Mouse (Mus musculus): Measurements from ENCODE around the gene Hnrnpm. TPM values are rescaled to one million over a fixed set of nuclear protein-coding genes. Genes with fewer than 3 reads are reported as not detected.
"Not testable (repeated sequence)": the region's sequence is repeated elsewhere in the genome, so short reads cannot be mapped to it uniquely, and the experiment has no call there.

The Hnrnpm gene
- polyA plus RNA-seq, 1 experiment from 2014 or later: 325 TPM

GRCm38 (mm10) chr17:33627281-33627680 is 59.4 kb downstream of the Hnrnpm start:
- 89% methylated on average over 3 of the region's 3 CpGs for WGBS
- Histone ChIP-seq H3K4me3 (replicated peaks) (no peak overlapping the region), H3K36me3 (peaks cover 13% of the 10 kb centered on the region), H3K9ac (no peak overlapping the region), H3K27ac (no peak overlapping the region), H3K27me3 (replicated peaks) (no peaks in the 10 kb centered on the region), H3K9me3 (no peaks in the 10 kb centered on the region), H3K4me2 (replicated peaks) (no peak overlapping the region), H3K4me1 (replicated peaks) (peaks cover 7% of the 10 kb centered on the region)
- no peak for ATAC-seq

- not testable (repeated sequence) for H3K4me3 ChIP-seq (replicated peaks); ATAC-seq; H3K4me2 ChIP-seq (replicated peaks); H3K9ac ChIP-seq; H3K27me3 ChIP-seq (replicated peaks); H3K9me3 ChIP-seq; H3K4me1 ChIP-seq (replicated peaks); H3K36me3 ChIP-seq; H3K27ac ChIP-seq
- WGBS: 89% methylated on average over 5 of the region's 5 CpGs
Observed at GRCm38 (mm10) chr17:33613726-33614125, 72.9 kb downstream of the Hnrnpm start.

GRCm38 (mm10) chr17:33610548-33610947 is 76.1 kb downstream of the Hnrnpm start:
- Histone ChIP-seq H3K9ac (no peak overlapping the region), H3K4me2 (replicated peaks) (no peak overlapping the region), H3K9me3 (no peaks in the 10 kb centered on the region), H3K27me3 (replicated peaks) (no peaks in the 10 kb centered on the region), H3K36me3 (no peaks in the 10 kb centered on the region), H3K4me3 (replicated peaks) (no peak overlapping the region), H3K27ac (no peak overlapping the region), H3K4me1 (replicated peaks) (no peaks in the 10 kb centered on the region)
- no peak for ATAC-seq
- WGBS: 90% methylated on average over 7 of the region's 7 CpGs

- Histone ChIP-seq H3K9me3 (no peaks in the 10 kb centered on the region), H3K4me2 (replicated peaks) (no peak overlapping the region)
- 74% methylated on average over 2 of the region's 2 CpGs for WGBS
Observed at GRCm38 (mm10) chr17:33607273-33607672, 79.4 kb downstream of the Hnrnpm start.

GRCm38 (mm10) chr17:33601947-33602346 is 84.7 kb downstream of the Hnrnpm start:
- no peak for ATAC-seq
- Histone ChIP-seq H3K27me3 (replicated peaks) (no peaks in the 10 kb centered on the region), H3K27ac (no peak overlapping the region), H3K9ac (no peak overlapping the region), H3K9me3 (no peaks in the 10 kb centered on the region), H3K4me1 (replicated peaks) (no peaks in the 10 kb centered on the region), H3K4me2 (replicated peaks) (no peak overlapping the region), H3K36me3 (no peaks in the 10 kb centered on the region), H3K4me3 (replicated peaks) (no peak overlapping the region)
- WGBS: 86% methylated on average over 12 of the region's 12 CpGs

More at GRCm38 (mm10) chr17:33607273-33607672, 79.4 kb downstream of the Hnrnpm start:
- no peak overlapping the region for H3K9ac ChIP-seq
- H3K27ac ChIP-seq: no peak overlapping the region
- H3K4me1 ChIP-seq (replicated peaks): no peaks in the 10 kb centered on the region
- no peak overlapping the region for H3K4me3 ChIP-seq (replicated peaks)
- no peaks in the 10 kb centered on the region for H3K27me3 ChIP-seq (replicated peaks)
- H3K36me3 ChIP-seq: no peaks in the 10 kb centered on the region
- no peak for ATAC-seq

- no peak for ATAC-seq
- no peaks in the 10 kb centered on the region for H3K36me3 ChIP-seq
- no peak overlapping the region for H3K4me2 ChIP-seq (replicated peaks)
- no peak overlapping the region for H3K27ac ChIP-seq
- no peaks in the 10 kb centered on the region for H3K9me3 ChIP-seq
- WGBS: 85% methylated on average over 3 of the region's 3 CpGs
- no peaks in the 10 kb centered on the region for H3K4me1 ChIP-seq (replicated peaks)
- no peak overlapping the region for H3K4me3 ChIP-seq (replicated peaks)
- no peak overlapping the region for H3K9ac ChIP-seq
- H3K27me3 ChIP-seq (replicated peaks): no peaks in the 10 kb centered on the region
Observed at GRCm38 (mm10) chr17:33600831-33601230, 85.8 kb downstream of the Hnrnpm start.

GRCm38 (mm10) chr17:33599836-33600475 is 86.7 kb downstream of the Hnrnpm start:
- Histone ChIP-seq H3K4me1 (replicated peaks) (no peaks in the 10 kb centered on the region), H3K27me3 (replicated peaks) (no peaks in the 10 kb centered on the region), H3K36me3 (no peaks in the 10 kb centered on the region), H3K4me2 (replicated peaks) (no peak overlapping the region), H3K27ac (no peak overlapping the region), H3K4me3 (replicated peaks) (no peak overlapping the region), H3K9ac (no peak overlapping the region), H3K9me3 (no peaks in the 10 kb centered on the region)
- WGBS: 89% methylated on average over 8 of the region's 8 CpGs
- no peak for ATAC-seq

GRCm38 (mm10) chr17:33598506-33598905 is 88.2 kb downstream of the Hnrnpm start:
- no peak overlapping the region for H3K27ac ChIP-seq
- no peak for ATAC-seq
- H3K27me3 ChIP-seq (replicated peaks): no peaks in the 10 kb centered on the region
- H3K9ac ChIP-seq: no peak overlapping the region
- H3K36me3 ChIP-seq: no peaks in the 10 kb centered on the region
- H3K9me3 ChIP-seq: no peaks in the 10 kb centered on the region
- H3K4me2 ChIP-seq (replicated peaks): no peak overlapping the region
- WGBS: 95% methylated on average over 5 of the region's 5 CpGs
- H3K4me1 ChIP-seq (replicated peaks): no peaks in the 10 kb centered on the region
- H3K4me3 ChIP-seq (replicated peaks): no peak overlapping the region

- Histone ChIP-seq H3K4me1 (replicated peaks) (no peaks in the 10 kb centered on the region), H3K4me2 (replicated peaks) (no peak overlapping the region), H3K9ac (no peak overlapping the region), H3K9me3 (no peaks in the 10 kb centered on the region), H3K4me3 (replicated peaks) (no peak overlapping the region), H3K36me3 (no peaks in the 10 kb centered on the region), H3K27me3 (replicated peaks) (no peaks in the 10 kb centered on the region), H3K27ac (no peak overlapping the region)
- no peak for ATAC-seq
Observed at GRCm38 (mm10) chr17:33597271-33597670, 89.4 kb downstream of the Hnrnpm start.

Other genes with a start within 250 kb of the Hnrnpm start
- gene Adamts10, start 162.7 kb downstream of the Hnrnpm start, polyA plus RNA-seq (2015; fragmentation: Nextera tagmentation; extraction: Ambion mirVana): 37.6 and 42.1 TPM in 2 replicates
- gene Myo1f, start 131.2 kb downstream of the Hnrnpm start, polyA plus RNA-seq (2015; fragmentation: Nextera tagmentation; extraction: Ambion mirVana): 3.8 and 3.9 TPM in 2 replicates
- gene Zfp414, start 57.8 kb downstream of the Hnrnpm start, polyA plus RNA-seq (2015; fragmentation: Nextera tagmentation; extraction: Ambion mirVana): 37.0 and 37.7 TPM in 2 replicates
- 0.53 and 0.90 TPM in 2 replicates for gene Pram1, start 48.8 kb downstream of the Hnrnpm start, polyA plus RNA-seq (2015; fragmentation: Nextera tagmentation; extraction: Ambion mirVana)
- 49.4 and 52.7 TPM in 2 replicates for gene March2, start 31.8 kb upstream of the Hnrnpm start, polyA plus RNA-seq (2015; fragmentation: Nextera tagmentation; extraction: Ambion mirVana)
- 206 and 218 TPM in 2 replicates for gene Rab11b, start 73.7 kb upstream of the Hnrnpm start, polyA plus RNA-seq (2015; fragmentation: Nextera tagmentation; extraction: Ambion mirVana)
- gene Angptl4, start 95.0 kb upstream of the Hnrnpm start, polyA plus RNA-seq (2015; fragmentation: Nextera tagmentation; extraction: Ambion mirVana): 20.7 and 23.4 TPM in 2 replicates
- gene Kank3, start 123.7 kb upstream of the Hnrnpm start, polyA plus RNA-seq (2015; fragmentation: Nextera tagmentation; extraction: Ambion mirVana): 23.0 and 30.5 TPM in 2 replicates
- 1,025 and 1,054 TPM in 2 replicates for gene Rps28, start 137.7 kb upstream of the Hnrnpm start, polyA plus RNA-seq (2015; fragmentation: Nextera tagmentation; extraction: Ambion mirVana)
- 492 and 540 TPM in 2 replicates for gene Ndufa7, start 137.7 kb upstream of the Hnrnpm start, polyA plus RNA-seq (2015; fragmentation: Nextera tagmentation; extraction: Ambion mirVana)
- gene Cd320, start 156.2 kb upstream of the Hnrnpm start, polyA plus RNA-seq (2015; fragmentation: Nextera tagmentation; extraction: Ambion mirVana): 53.3 and 61.3 TPM in 2 replicates
- not detected in 2 replicates for gene Gm7029, start 187.0 kb upstream of the Hnrnpm start, polyA plus RNA-seq (2015; fragmentation: Nextera tagmentation; extraction: Ambion mirVana)
- 5.7 and 7.1 TPM in 2 replicates for gene Kifc1, start 203.8 kb upstream of the Hnrnpm start, polyA plus RNA-seq (2015; fragmentation: Nextera tagmentation; extraction: Ambion mirVana)
- 0.18 and 0.21 TPM in 2 replicates for gene Platr17, start 218.3 kb upstream of the Hnrnpm start, polyA plus RNA-seq (2015; fragmentation: Nextera tagmentation; extraction: Ambion mirVana)
- 37.5 and 39.1 TPM in 2 replicates for gene Daxx, start 222.6 kb upstream of the Hnrnpm start, polyA plus RNA-seq (2015; fragmentation: Nextera tagmentation; extraction: Ambion mirVana)
- 35.6 and 39.3 TPM in 2 replicates for gene Tapbp, start 229.0 kb upstream of the Hnrnpm start, polyA plus RNA-seq (2015; fragmentation: Nextera tagmentation; extraction: Ambion mirVana)
- 14.4 and 16.2 TPM in 2 replicates for gene Zbtb22, start 229.0 kb upstream of the Hnrnpm start, polyA plus RNA-seq (2015; fragmentation: Nextera tagmentation; extraction: Ambion mirVana)
- gene Rgl2, start 242.7 kb upstream of the Hnrnpm start, polyA plus RNA-seq (2015; fragmentation: Nextera tagmentation; extraction: Ambion mirVana): 29.2 and 32.9 TPM in 2 replicates